Mouse (Mus musculus) adrenal gland, adult 18-20 months (tissue): Measurements from ENCODE around the gene H2afy2. TPM values are rescaled to one million over a fixed set of nuclear protein-coding genes. Genes with fewer than 3 reads are reported as not detected.

Experiments used
- microRNA-seq, 2 experiments: library from miRNA; unstranded; fragments of <30 nt; microRNA quantifications; one replicate each; pipeline ENCODE4 v1.2.0; 2021; ENCODE audit warnings: borderline number of aligned reads in 2 of 2
- total RNA-seq, 2 experiments: library from RNA; stranded (reverse); gene quantifications; 1 replicate in 1 of 2; 2 replicates in 1 of 2; pipeline ENCODE4 v1.2.3; 2021

The H2afy2 gene
- total RNA-seq, 2 experiments from 2014 or later, result 6.9 to 7.4 TPM

Small RNAs within 50 kb of the gene (microRNA-seq; reads per million reads assigned to microRNA genes)
- 0 to 0.47 reads per million in 2 experiments for gene Mir5108

Other genes with a start within 250 kb of the H2afy2 start
- gene Npffr1, start 188.7 kb downstream of the H2afy2 start, total RNA-seq, result under 1 TPM; 0.17 to 0.26 TPM
- gene Ppa1, start 135.6 kb downstream of the H2afy2 start, total RNA-seq, result 100 to 1,000 TPM; 138 to 160 TPM
- 100 to 1,000 TPM; 198 to 216 TPM for gene Sar1a, start 103.8 kb downstream of the H2afy2 start, total RNA-seq
- 100 to 1,000 TPM in 1 of 2 experiments, 10 to 100 TPM in 1; 82.4 to 130 TPM for gene Tysnd1, start 88.6 kb downstream of the H2afy2 start, total RNA-seq
- gene Aifm2, start 68.9 kb downstream of the H2afy2 start, total RNA-seq, result 100 to 1,000 TPM; 238 to 400 TPM
- 10 to 100 TPM in 1 of 2 experiments, 1 to 10 TPM in 1; 5.9 to 11.7 TPM for gene Col13a1, start 195.0 kb upstream of the H2afy2 start, total RNA-seq